Mouse (Mus musculus): ENCODE measurements around the gene Wwc2. TPM values are rescaled to one million over a fixed set of nuclear protein-coding genes. Genes with fewer than 3 reads are reported as not detected.

Gene Wwc2
- polyA plus RNA-seq, 1 experiment from 2014 or later, result 3.0 TPM

- Histone ChIP-seq H3K27ac (ENCODE audit: low read depth, low read length) (no peak overlapping the region), H3K9me3 (replicated peaks; ENCODE audit: control insufficient read depth, low read length) (no peaks in the 10 kb centered on the region), H3K4me1 (ENCODE audit: control insufficient read depth, insufficient read depth, low read length) (peaks cover 7% of the 10 kb centered on the region), H3K9ac (ENCODE audit: low read length) (no peak overlapping the region), H3K27me3 (replicated peaks; ENCODE audit: control insufficient read depth, insufficient read depth, low read length) (no peaks in the 10 kb centered on the region), H3K4me3 (ENCODE audit: low read depth, low read length) (no peak overlapping the region), H3K4me2 (ENCODE audit: low read length) (no peak overlapping the region), H3K36me3 (ENCODE audit: control insufficient read depth, insufficient read depth, low read length) (no peaks in the 10 kb centered on the region)
- WGBS, result 74% methylated on average over 4 of the region's 4 CpGs
- DNase-seq (ENCODE audit: low spot score) (no peak), ATAC-seq (no peak)
Observed at GRCm38 (mm10) chr8:47962484-47962883, 28.2 kb downstream of the Wwc2 start.

DNA sequence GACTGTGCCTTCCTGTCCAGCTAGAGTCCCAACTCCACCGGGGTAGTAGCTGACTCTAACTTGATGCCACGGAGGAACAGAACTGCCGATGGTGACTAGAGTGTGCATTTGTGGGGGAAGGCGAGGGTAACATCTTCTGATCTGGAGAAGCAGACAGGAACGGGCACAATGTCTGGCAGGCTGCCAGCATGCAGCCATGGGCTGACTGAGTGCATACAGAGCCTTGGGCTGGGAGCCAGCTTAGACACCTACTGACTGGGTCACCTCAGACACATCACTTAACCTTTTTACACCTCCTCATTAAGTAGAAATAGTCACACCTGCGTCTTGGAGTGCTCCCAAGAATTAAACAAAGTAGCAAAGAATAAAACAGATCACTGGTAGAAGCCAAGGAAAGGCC, 28.7 kb downstream of the Wwc2 start:
- H3K27me3 ChIP-seq (replicated peaks; ENCODE audit: control insufficient read depth, insufficient read depth, low read length), result no peaks in the 10 kb centered on the region
- no peak overlapping the region for H3K4me3 ChIP-seq (ENCODE audit: low read depth, low read length)
- peaks cover 7% of the 10 kb centered on the region for H3K4me1 ChIP-seq (ENCODE audit: control insufficient read depth, insufficient read depth, low read length)
- ATAC-seq (peak; percentile 44; the same call in 1 of the 2 replicates), DNase-seq (ENCODE audit: low spot score) (peak; percentile 51)
- H3K9ac ChIP-seq (ENCODE audit: low read length), result no peak overlapping the region
- H3K36me3 ChIP-seq (ENCODE audit: control insufficient read depth, insufficient read depth, low read length), result no peaks in the 10 kb centered on the region
- H3K4me2 ChIP-seq (ENCODE audit: low read length), result no peak overlapping the region
- no peaks in the 10 kb centered on the region for H3K9me3 ChIP-seq (replicated peaks; ENCODE audit: control insufficient read depth, low read length)
- WGBS, result 49% methylated on average over 6 of the region's 6 CpGs
- no peak overlapping the region for H3K27ac ChIP-seq (ENCODE audit: low read depth, low read length)

GRCm38 (mm10) chr8:47957560-47957959, 33.2 kb downstream of the Wwc2 start:
- H3K27me3 ChIP-seq (replicated peaks; ENCODE audit: control insufficient read depth, insufficient read depth, low read length), result no peaks in the 10 kb centered on the region
- 95% methylated on average over 4 of the region's 4 CpGs for WGBS
- H3K4me3 ChIP-seq (ENCODE audit: low read depth, low read length), result no peak overlapping the region
- no peak overlapping the region for H3K27ac ChIP-seq (ENCODE audit: low read depth, low read length)
- no peak overlapping the region for H3K9ac ChIP-seq (ENCODE audit: low read length)
- no peaks in the 10 kb centered on the region for H3K36me3 ChIP-seq (ENCODE audit: control insufficient read depth, insufficient read depth, low read length)
- DNase-seq (ENCODE audit: low spot score) (no peak), ATAC-seq (no peak)
- peaks cover 7% of the 10 kb centered on the region for H3K4me1 ChIP-seq (ENCODE audit: control insufficient read depth, insufficient read depth, low read length)
- H3K9me3 ChIP-seq (replicated peaks; ENCODE audit: control insufficient read depth, low read length), result no peaks in the 10 kb centered on the region
- H3K4me2 ChIP-seq (ENCODE audit: low read length), result no peak overlapping the region

DNA sequence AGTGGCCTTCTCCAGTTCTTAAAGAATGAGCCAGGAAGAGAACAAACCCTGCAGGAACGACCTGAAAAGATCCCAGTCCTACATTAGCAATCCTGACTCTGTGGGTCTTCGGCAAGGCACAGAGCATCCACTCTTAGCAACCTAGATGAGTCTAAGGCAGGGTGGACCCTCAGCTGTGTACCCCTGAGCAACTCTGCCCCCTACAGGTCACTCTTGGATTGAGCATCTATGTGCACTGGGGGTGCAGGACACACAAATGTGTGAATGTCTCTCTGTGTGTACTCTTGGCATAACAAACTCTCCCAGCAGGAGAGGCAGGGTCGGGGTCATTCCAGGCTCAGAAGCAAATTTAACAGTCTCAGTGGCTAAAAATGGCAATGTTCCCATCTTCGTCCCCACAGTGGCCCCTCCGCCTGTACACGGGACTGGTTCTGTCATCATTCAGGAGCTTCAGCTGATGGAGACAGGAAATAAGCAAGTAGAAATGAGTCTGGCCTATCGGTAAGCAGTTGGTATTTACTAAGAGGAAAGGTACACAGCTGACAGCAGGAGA, 39.3 kb downstream of the Wwc2 start:
- H3K4me3 ChIP-seq (ENCODE audit: low read depth, low read length), result no peak overlapping the region
- H3K36me3 ChIP-seq (ENCODE audit: control insufficient read depth, insufficient read depth, low read length), result no peaks in the 10 kb centered on the region
- no peaks in the 10 kb centered on the region for H3K9me3 ChIP-seq (replicated peaks; ENCODE audit: control insufficient read depth, low read length)
- H3K4me1 ChIP-seq (ENCODE audit: control insufficient read depth, insufficient read depth, low read length), result peaks cover 5% of the 10 kb centered on the region
- DNase-seq (ENCODE audit: low spot score) (no peak), ATAC-seq (no peak; the same call in 1 of the 2 replicates)
- no peak overlapping the region for H3K9ac ChIP-seq (ENCODE audit: low read length)
- H3K27me3 ChIP-seq (replicated peaks; ENCODE audit: control insufficient read depth, insufficient read depth, low read length), result no peaks in the 10 kb centered on the region
- H3K27ac ChIP-seq (ENCODE audit: low read depth, low read length), result no peak overlapping the region
- H3K4me2 ChIP-seq (ENCODE audit: low read length), result no peak overlapping the region
- WGBS, result 82% methylated on average over 7 of the region's 7 CpGs

DNA sequence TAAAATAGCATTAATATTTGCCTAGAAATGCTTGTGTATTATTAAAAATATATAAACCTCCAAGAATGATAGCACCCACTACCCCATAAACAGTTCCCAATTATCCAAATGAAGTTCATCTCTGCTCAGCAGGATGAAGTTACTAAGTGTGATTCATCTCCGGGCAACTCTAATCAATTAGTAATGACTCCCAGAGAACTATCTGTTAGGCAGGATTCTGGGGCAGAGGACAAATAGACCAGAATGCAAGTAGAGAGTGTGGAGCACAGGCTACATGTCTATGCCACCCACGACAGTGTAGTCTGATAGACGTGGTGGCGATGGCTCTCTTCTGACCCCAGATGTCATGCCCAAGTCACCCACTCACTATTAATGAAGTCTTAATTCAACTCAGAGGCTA, 41.9 kb downstream of the Wwc2 start:
- 87% methylated on average over 4 of the region's 4 CpGs for WGBS
- H3K4me1 ChIP-seq (ENCODE audit: control insufficient read depth, insufficient read depth, low read length), result peaks cover 5% of the 10 kb centered on the region
- H3K27me3 ChIP-seq (replicated peaks; ENCODE audit: control insufficient read depth, insufficient read depth, low read length), result no peaks in the 10 kb centered on the region
- H3K4me3 ChIP-seq (ENCODE audit: low read depth, low read length), result no peak overlapping the region
- H3K27ac ChIP-seq (ENCODE audit: low read depth, low read length), result no peak overlapping the region
- DNase-seq (ENCODE audit: low spot score) (no peak), ATAC-seq (no peak)
- H3K9ac ChIP-seq (ENCODE audit: low read length), result no peak overlapping the region
- no peaks in the 10 kb centered on the region for H3K9me3 ChIP-seq (replicated peaks; ENCODE audit: control insufficient read depth, low read length)
- no peaks in the 10 kb centered on the region for H3K36me3 ChIP-seq (ENCODE audit: control insufficient read depth, insufficient read depth, low read length)
- H3K4me2 ChIP-seq (ENCODE audit: low read length), result no peak overlapping the region

DNA sequence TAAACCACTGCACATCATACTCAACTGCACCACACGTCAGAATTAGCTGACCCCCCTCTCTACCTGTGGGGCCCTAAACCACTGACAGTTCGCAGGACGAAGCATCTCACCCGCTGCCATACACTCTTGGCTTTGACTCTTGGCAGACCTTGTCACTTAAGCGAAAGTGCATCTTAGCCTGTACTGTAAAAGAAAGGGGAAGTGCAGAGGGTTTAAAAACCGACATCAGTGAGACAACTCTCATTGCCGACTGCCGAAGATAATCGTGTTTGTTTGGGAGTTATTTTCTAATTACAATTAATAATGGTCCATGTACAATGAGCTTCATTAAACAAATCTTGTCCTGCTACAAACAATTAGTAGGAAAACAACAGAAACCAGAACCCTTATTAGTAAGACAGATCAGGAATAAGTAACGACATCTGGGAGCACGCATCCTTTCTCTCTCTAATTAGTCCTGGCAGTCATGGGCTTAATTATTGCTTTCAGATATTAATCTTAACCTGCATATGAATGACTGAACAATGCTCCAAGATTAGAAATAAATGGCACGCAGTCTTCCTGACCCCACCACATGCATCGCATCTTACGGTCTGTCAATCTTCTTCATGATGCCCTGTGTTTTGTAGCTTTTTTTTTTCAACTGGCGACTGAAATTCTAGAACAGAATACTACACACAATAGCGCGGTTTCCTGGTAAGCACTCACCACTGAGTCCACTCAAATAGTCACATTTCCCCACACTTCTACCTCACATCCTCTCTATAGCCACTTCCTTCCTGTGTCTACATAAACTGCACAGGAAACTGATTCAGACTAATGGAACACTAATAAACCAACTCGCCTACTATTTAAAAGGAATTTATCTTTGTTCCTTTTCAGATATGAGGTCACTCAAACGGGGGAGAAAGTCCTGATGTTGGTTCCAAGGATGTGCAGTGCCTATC, 42.8 kb downstream of the Wwc2 start:
- Histone ChIP-seq H3K4me1 (ENCODE audit: control insufficient read depth, insufficient read depth, low read length) (peaks cover 5% of the 10 kb centered on the region), H3K27me3 (replicated peaks; ENCODE audit: control insufficient read depth, insufficient read depth, low read length) (no peaks in the 10 kb centered on the region), H3K27ac (ENCODE audit: low read depth, low read length) (no peak overlapping the region), H3K9ac (ENCODE audit: low read length) (no peak overlapping the region), H3K9me3 (replicated peaks; ENCODE audit: control insufficient read depth, low read length) (no peaks in the 10 kb centered on the region), H3K4me3 (ENCODE audit: low read depth, low read length) (no peak overlapping the region), H3K36me3 (ENCODE audit: control insufficient read depth, insufficient read depth, low read length) (no peaks in the 10 kb centered on the region), H3K4me2 (ENCODE audit: low read length) (no peak overlapping the region)
- peak; percentile 38; the same call in 1 of the 2 replicates for ATAC-seq
- DNase-seq (ENCODE audit: low spot score), result peak; percentile 39
- 41% methylated on average over 19 of the region's 19 CpGs for WGBS

DNA sequence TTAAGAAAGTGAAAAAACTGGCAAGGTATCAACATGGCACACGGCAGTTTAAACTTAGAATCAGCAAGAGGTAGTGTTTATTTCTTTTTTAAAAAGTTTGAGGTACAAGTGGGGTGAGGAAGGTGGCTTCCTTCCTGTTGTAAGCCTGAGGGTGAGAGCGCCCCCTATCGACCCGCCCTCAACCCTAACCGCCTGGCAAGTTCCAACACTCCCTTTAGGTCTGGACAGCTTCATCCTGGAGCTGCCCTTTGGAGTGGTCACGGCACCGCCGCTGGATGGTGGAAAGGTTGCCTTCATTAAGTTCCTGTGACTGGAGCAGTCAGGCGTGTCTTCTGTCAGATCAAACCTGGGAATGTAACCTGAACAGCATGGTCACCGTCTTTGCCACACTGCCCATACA, 47.7 kb downstream of the Wwc2 start:
- no peak overlapping the region for H3K27ac ChIP-seq (ENCODE audit: low read depth, low read length)
- H3K36me3 ChIP-seq (ENCODE audit: control insufficient read depth, insufficient read depth, low read length), result no peaks in the 10 kb centered on the region
- H3K9ac ChIP-seq (ENCODE audit: low read length), result no peak overlapping the region
- H3K27me3 ChIP-seq (replicated peaks; ENCODE audit: control insufficient read depth, insufficient read depth, low read length), result no peaks in the 10 kb centered on the region
- DNase-seq (ENCODE audit: low spot score) (no peak), ATAC-seq (no peak)
- no peak overlapping the region for H3K4me2 ChIP-seq (ENCODE audit: low read length)
- 68% methylated on average over 10 of the region's 10 CpGs for WGBS
- peaks cover 5% of the 10 kb centered on the region for H3K4me1 ChIP-seq (ENCODE audit: control insufficient read depth, insufficient read depth, low read length)
- no peaks in the 10 kb centered on the region for H3K9me3 ChIP-seq (replicated peaks; ENCODE audit: control insufficient read depth, low read length)
- no peak overlapping the region for H3K4me3 ChIP-seq (ENCODE audit: low read depth, low read length)

GRCm38 (mm10) chr8:47941028-47941427, 49.7 kb downstream of the Wwc2 start:
- Histone ChIP-seq H3K9ac (ENCODE audit: low read length) (no peak overlapping the region), H3K4me1 (ENCODE audit: control insufficient read depth, insufficient read depth, low read length) (no peaks in the 10 kb centered on the region), H3K9me3 (replicated peaks; ENCODE audit: control insufficient read depth, low read length) (no peaks in the 10 kb centered on the region), H3K4me2 (ENCODE audit: low read length) (no peak overlapping the region), H3K27ac (ENCODE audit: low read depth, low read length) (no peak overlapping the region), H3K27me3 (replicated peaks; ENCODE audit: control insufficient read depth, insufficient read depth, low read length) (no peaks in the 10 kb centered on the region), H3K4me3 (ENCODE audit: low read depth, low read length) (no peak overlapping the region), H3K36me3 (ENCODE audit: control insufficient read depth, insufficient read depth, low read length) (no peaks in the 10 kb centered on the region)
- DNase-seq (ENCODE audit: low spot score) (peak; percentile 29), ATAC-seq (no peak; the same call in 1 of the 2 replicates)
- 76% methylated on average over 4 of the region's 5 CpGs for WGBS

Measured in forebrain, embryonic 14.5 days (tissue).